Mouse (Mus musculus): ENCODE measurements around the gene Zmynd15. TPM values are rescaled to one million over a fixed set of nuclear protein-coding genes. Genes with fewer than 3 reads are reported as not detected.

Zmynd15 gene
- polyA plus RNA-seq, 1 experiment from 2014 or later, result 1.5 TPM

- H3K4me3 ChIP-seq (replicated peaks; ENCODE audit: low read depth, low read length), result no peak overlapping the region
- H3K4me1 ChIP-seq (replicated peaks; ENCODE audit: insufficient read depth, low read length), result no peaks in the 10 kb centered on the region
- H3K36me3 ChIP-seq (ENCODE audit: insufficient read depth, low read length), result no peaks in the 10 kb centered on the region
- DNase-seq (ENCODE audit: low spot score) (no peak), ATAC-seq (replicated peaks; ENCODE audit: low FRiP score, low read depth) (no peak)
- no peaks in the 10 kb centered on the region for H3K9me3 ChIP-seq (replicated peaks; ENCODE audit: low read length)
- no peaks in the 10 kb centered on the region for H3K27me3 ChIP-seq (ENCODE audit: insufficient read depth, low read length)
- no peak overlapping the region for H3K4me2 ChIP-seq (ENCODE audit: low read length)
- 74% methylated on average over 7 of the region's 7 CpGs for WGBS
- H3K9ac ChIP-seq (ENCODE audit: low read depth, low read length), result no peak overlapping the region
- no peak overlapping the region for H3K27ac ChIP-seq
- TF ChIP-seq CTCF (IDR thresholded peaks at IDR 0.05; ENCODE audit: low read depth), result no peak
Observed at GRCm38 (mm10) chr11:70506962-70507515, 47.8 kb downstream of the Zmynd15 start.

- no peak overlapping the region for H3K4me3 ChIP-seq (replicated peaks; ENCODE audit: low read depth, low read length)
- H3K36me3 ChIP-seq (ENCODE audit: insufficient read depth, low read length), result no peaks in the 10 kb centered on the region
- 8% methylated on average over 19 of the region's 19 CpGs for WGBS
- H3K4me2 ChIP-seq (ENCODE audit: low read length), result peak overlapping the region; percentile 31
- no peaks in the 10 kb centered on the region for H3K4me1 ChIP-seq (replicated peaks; ENCODE audit: insufficient read depth, low read length)
- H3K27ac ChIP-seq, result no peak overlapping the region
- ATAC-seq (replicated peaks; ENCODE audit: low FRiP score, low read depth), result peak; percentile 44; the same call in 1 of the 2 replicates
- peak; percentile 77 for DNase-seq (ENCODE audit: low spot score)
- H3K27me3 ChIP-seq (ENCODE audit: insufficient read depth, low read length), result no peaks in the 10 kb centered on the region
- peak; percentile 83 for TF ChIP-seq CTCF (IDR thresholded peaks at IDR 0.05; ENCODE audit: low read depth)
- H3K9me3 ChIP-seq (replicated peaks; ENCODE audit: low read length), result no peaks in the 10 kb centered on the region
- no peak overlapping the region for H3K9ac ChIP-seq (ENCODE audit: low read depth, low read length)
Observed at GRCm38 (mm10) chr11:70509753-70510564, 50.7 kb downstream of the Zmynd15 start.

DNA sequence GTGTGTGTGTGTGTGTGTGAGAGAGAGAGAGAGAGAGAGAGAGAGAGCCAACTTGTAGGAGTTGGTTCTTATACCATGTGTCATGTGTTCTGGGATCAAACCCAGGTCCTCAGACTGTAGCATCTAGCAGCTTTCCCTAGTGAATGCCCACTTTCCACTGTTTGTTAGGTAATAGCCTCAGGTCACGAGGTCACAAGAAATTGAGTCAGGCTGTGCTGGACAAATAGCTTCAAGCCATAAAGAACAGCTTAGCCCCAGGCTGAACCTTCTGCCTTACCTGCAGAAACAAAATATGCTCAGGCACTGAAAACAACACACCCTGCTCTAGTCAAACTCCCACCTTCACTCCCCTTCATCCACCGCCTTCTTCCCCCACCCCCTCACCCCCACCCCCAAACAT lies 52.0 kb downstream of the Zmynd15 start:
- H3K27ac ChIP-seq, result no peak overlapping the region
- TF ChIP-seq CTCF (IDR thresholded peaks at IDR 0.05; ENCODE audit: low read depth), result no peak
- H3K4me3 ChIP-seq (replicated peaks; ENCODE audit: low read depth, low read length), result no peak overlapping the region
- no peak overlapping the region for H3K9ac ChIP-seq (ENCODE audit: low read depth, low read length)
- ATAC-seq (replicated peaks; ENCODE audit: low FRiP score, low read depth) (no peak), DNase-seq (ENCODE audit: low spot score) (no peak)
- H3K4me2 ChIP-seq (ENCODE audit: low read length), result no peak overlapping the region
- no peaks in the 10 kb centered on the region for H3K9me3 ChIP-seq (replicated peaks; ENCODE audit: low read length)
- no peaks in the 10 kb centered on the region for H3K27me3 ChIP-seq (ENCODE audit: insufficient read depth, low read length)
- WGBS, result 73% methylated on average over 2 of the region's 2 CpGs
- H3K36me3 ChIP-seq (ENCODE audit: insufficient read depth, low read length), result no peaks in the 10 kb centered on the region
- no peaks in the 10 kb centered on the region for H3K4me1 ChIP-seq (replicated peaks; ENCODE audit: insufficient read depth, low read length)

DNA sequence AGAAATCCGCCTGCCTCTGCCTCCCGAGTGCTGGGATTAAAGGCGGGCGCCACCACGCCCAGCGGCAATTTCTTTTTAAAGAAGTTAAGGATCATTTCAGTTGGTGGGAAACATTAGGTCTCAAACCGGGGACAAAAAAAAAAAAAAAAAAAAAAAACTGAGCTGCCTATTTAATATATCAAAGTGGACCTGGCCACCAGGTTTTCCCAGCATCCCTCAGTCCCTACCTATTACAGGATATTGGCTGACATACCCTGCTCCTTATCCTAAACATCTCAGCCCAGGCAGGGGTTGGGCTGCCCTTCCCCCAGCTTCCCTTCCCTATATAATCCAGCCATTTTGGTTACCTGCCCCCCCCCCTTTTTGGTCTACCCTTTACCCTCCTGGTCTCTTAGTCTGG lies 52.6 kb downstream of the Zmynd15 start:
- no peak for TF ChIP-seq CTCF (IDR thresholded peaks at IDR 0.05; ENCODE audit: low read depth)
- H3K9ac ChIP-seq (ENCODE audit: low read depth, low read length), result no peak overlapping the region
- H3K36me3 ChIP-seq (ENCODE audit: insufficient read depth, low read length), result no peaks in the 10 kb centered on the region
- no peak overlapping the region for H3K27ac ChIP-seq
- no peak overlapping the region for H3K4me3 ChIP-seq (replicated peaks; ENCODE audit: low read depth, low read length)
- H3K4me1 ChIP-seq (replicated peaks; ENCODE audit: insufficient read depth, low read length), result no peaks in the 10 kb centered on the region
- no peak overlapping the region for H3K4me2 ChIP-seq (ENCODE audit: low read length)
- WGBS, result 90% methylated on average over 7 of the region's 7 CpGs
- DNase-seq (ENCODE audit: low spot score) (no peak), ATAC-seq (replicated peaks; ENCODE audit: low FRiP score, low read depth) (no peak)
- H3K27me3 ChIP-seq (ENCODE audit: insufficient read depth, low read length), result no peaks in the 10 kb centered on the region
- no peaks in the 10 kb centered on the region for H3K9me3 ChIP-seq (replicated peaks; ENCODE audit: low read length)

GRCm38 (mm10) chr11:70512709-70513342 lies 53.6 kb downstream of the Zmynd15 start:
- H3K4me3 ChIP-seq (replicated peaks; ENCODE audit: low read depth, low read length), result no peak overlapping the region
- H3K36me3 ChIP-seq (ENCODE audit: insufficient read depth, low read length), result no peaks in the 10 kb centered on the region
- ATAC-seq (replicated peaks; ENCODE audit: low FRiP score, low read depth) (no peak), DNase-seq (ENCODE audit: low spot score) (no peak)
- no peak overlapping the region for H3K4me2 ChIP-seq (ENCODE audit: low read length)
- H3K27ac ChIP-seq, result no peak overlapping the region
- no peaks in the 10 kb centered on the region for H3K27me3 ChIP-seq (ENCODE audit: insufficient read depth, low read length)
- WGBS, result 74% methylated on average over 7 of the region's 7 CpGs
- no peaks in the 10 kb centered on the region for H3K9me3 ChIP-seq (replicated peaks; ENCODE audit: low read length)
- no peak overlapping the region for H3K9ac ChIP-seq (ENCODE audit: low read depth, low read length)
- H3K4me1 ChIP-seq (replicated peaks; ENCODE audit: insufficient read depth, low read length), result no peaks in the 10 kb centered on the region
- TF ChIP-seq CTCF (IDR thresholded peaks at IDR 0.05; ENCODE audit: low read depth), result no peak

GRCm38 (mm10) chr11:70513520-70513919 lies 54.3 kb downstream of the Zmynd15 start:
- Histone ChIP-seq H3K9me3 (replicated peaks; ENCODE audit: low read length) (no peaks in the 10 kb centered on the region), H3K4me1 (replicated peaks; ENCODE audit: insufficient read depth, low read length) (no peaks in the 10 kb centered on the region), H3K9ac (ENCODE audit: low read depth, low read length) (no peak overlapping the region), H3K27ac (no peak overlapping the region), H3K4me3 (replicated peaks; ENCODE audit: low read depth, low read length) (no peak overlapping the region), H3K36me3 (ENCODE audit: insufficient read depth, low read length) (no peaks in the 10 kb centered on the region), H3K4me2 (ENCODE audit: low read length) (no peak overlapping the region), H3K27me3 (ENCODE audit: insufficient read depth, low read length) (no peaks in the 10 kb centered on the region)
- no peak for DNase-seq (ENCODE audit: low spot score)
- WGBS, result 57% methylated on average over 11 of the region's 11 CpGs
- no peak for ATAC-seq (replicated peaks; ENCODE audit: low FRiP score, low read depth)
- TF ChIP-seq CTCF (IDR thresholded peaks at IDR 0.05; ENCODE audit: low read depth), result no peak
